Mouse (Mus musculus) liver, embryonic 15.5 days (tissue): ENCODE data around the gene Armh2. TPM values are rescaled to one million over a fixed set of nuclear protein-coding genes. Genes with fewer than 3 reads are reported as not detected.

Experiments used
- ATAC-seq: fragments of 200-750 bp; cut with Nextera tagmentation; 2 replicates; pipeline ENCODE4 v1.8.0; 2017; ENCODE audit warnings: moderate number of reproducible peaks, mild to moderate bottlenecking, moderate library complexity; ENCODE audit not compliant: insufficient read depth
- H3K27ac ChIP-seq: fragments of 300-500 bp; sonication (generic); replicated peaks from 2 replicates; pipeline ENCODE4 v1.5.1; 2015; ENCODE audit warnings: mild to moderate bottlenecking, inconsistent platforms
- H3K27me3 ChIP-seq: fragments of 300-500 bp; sonication (generic); 2 replicates; pipeline ENCODE4 v1.6.1; 2015; ENCODE audit warnings: mild to moderate bottlenecking, inconsistent platforms
- H3K36me3 ChIP-seq: fragments of 300-500 bp; sonication (generic); replicated peaks from 2 replicates; pipeline ENCODE4 v1.6.1; 2015; ENCODE audit warnings: moderate library complexity, mild to moderate bottlenecking, inconsistent platforms
- H3K4me1 ChIP-seq: fragments of 300-500 bp; sonication (generic); replicated peaks from 2 replicates; pipeline ENCODE4 v1.6.1; 2015; ENCODE audit warnings: inconsistent platforms
- H3K4me2 ChIP-seq: fragments of 300-500 bp; sonication (generic); 2 replicates; pipeline ENCODE4 v1.6.1; 2015; ENCODE audit warnings: moderate library complexity, mild to moderate bottlenecking, inconsistent platforms
- H3K4me3 ChIP-seq: fragments of 300-500 bp; sonication (generic); replicated peaks from 2 replicates; pipeline ENCODE4 v1.5.1; 2015; ENCODE audit warnings: mild to moderate bottlenecking, inconsistent platforms
- H3K9ac ChIP-seq: fragments of 300-500 bp; sonication (generic); 2 replicates; pipeline ENCODE4 v1.6.1; 2015; ENCODE audit warnings: moderate library complexity, mild to moderate bottlenecking, inconsistent platforms
- H3K9me3 ChIP-seq: fragments of 300-500 bp; sonication (generic); replicated peaks from 2 replicates; pipeline ENCODE4 v1.6.1; 2016; ENCODE audit warnings: inconsistent platforms
- WGBS: fragments of 180-500 bp; shearing (Covaris S2); methylation state at CpG from one replicate; pipeline ENCODE4 v1.1.7; 2015; ENCODE audit warnings: mixed read lengths; ENCODE audit not compliant: insufficient replicate concordance; 5-methylcytosine and 5-hydroxymethylcytosine counted together
- polyA plus RNA-seq: library from polyadenylated mRNA; unstranded; fragments of >200 nt; fragmentation: Nextera tagmentation; extraction: Ambion mirVana; gene quantifications from 2 replicates; pipeline ENCODE4 v1.2.1, GENCODE M21; 2015

Armh2 gene
- polyA plus RNA-seq, 1 experiment from 2014 or later: not detected

DNA sequence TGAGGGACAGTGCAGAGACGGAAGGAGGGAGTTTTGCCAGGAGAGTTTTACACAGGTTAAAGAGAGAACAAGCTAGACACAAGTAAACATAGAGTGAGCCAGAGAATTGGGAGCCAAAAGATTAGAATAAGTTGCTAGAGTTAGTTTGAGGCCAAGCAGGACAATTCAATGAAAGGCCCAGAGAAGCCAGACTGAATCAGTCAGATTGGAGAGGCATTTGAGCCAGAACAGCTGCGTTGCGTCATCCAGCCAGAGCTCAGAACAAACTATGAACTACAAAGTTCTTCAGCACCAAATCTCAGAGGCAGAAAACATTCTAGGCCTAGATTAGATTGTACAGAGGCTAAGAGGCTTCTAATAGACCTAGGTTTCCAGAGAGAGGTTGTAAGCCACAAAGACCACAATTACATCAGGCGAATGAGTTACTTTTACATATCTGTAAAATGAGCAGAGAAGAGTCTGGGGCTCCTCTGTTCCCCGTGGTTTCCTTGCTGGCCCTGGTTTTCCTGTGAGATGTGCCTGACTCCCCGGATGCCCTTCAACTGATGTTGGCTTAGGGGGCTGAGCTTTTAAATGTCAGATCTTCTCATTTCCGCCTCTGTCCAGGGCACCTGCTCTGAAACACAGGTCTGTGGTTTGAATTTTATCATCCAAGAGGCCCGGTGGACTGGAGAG is 37.8 kb downstream of the Armh2 start:
- no peak overlapping the region for H3K4me3 ChIP-seq
- H3K27me3 ChIP-seq: no peaks in the 10 kb centered on the region
- H3K4me1 ChIP-seq: no peaks in the 10 kb centered on the region
- ATAC-seq: no peak
- no peak overlapping the region for H3K9ac ChIP-seq
- H3K9me3 ChIP-seq: no peaks in the 10 kb centered on the region
- no peak overlapping the region for H3K4me2 ChIP-seq
- 41% methylated on average over 8 of the region's 8 CpGs for WGBS
- no peaks in the 10 kb centered on the region for H3K36me3 ChIP-seq
- H3K27ac ChIP-seq: no peak overlapping the region

- no peak overlapping the region for H3K27ac ChIP-seq
- no peak overlapping the region for H3K4me2 ChIP-seq
- no peaks in the 10 kb centered on the region for H3K9me3 ChIP-seq
- 51% methylated on average over 5 of the region's 5 CpGs for WGBS
- ATAC-seq: no peak
- no peaks in the 10 kb centered on the region for H3K36me3 ChIP-seq
- no peak overlapping the region for H3K9ac ChIP-seq
- no peaks in the 10 kb centered on the region for H3K4me1 ChIP-seq
- no peak overlapping the region for H3K4me3 ChIP-seq
- no peaks in the 10 kb centered on the region for H3K27me3 ChIP-seq
These were observed 40.9 kb downstream of the Armh2 start for GRCm38 (mm10) chr13:24781916-24782315.

- Histone ChIP-seq H3K4me3 (no peak overlapping the region), H3K9ac (no peak overlapping the region), H3K27me3 (no peaks in the 10 kb centered on the region), H3K9me3 (no peaks in the 10 kb centered on the region), H3K4me1 (no peaks in the 10 kb centered on the region), H3K27ac (no peak overlapping the region), H3K36me3 (no peaks in the 10 kb centered on the region), H3K4me2 (no peak overlapping the region)
- WGBS: 51% methylated on average over 11 of the region's 11 CpGs
- no peak for ATAC-seq
These were observed 45.0 kb downstream of the Armh2 start for GRCm38 (mm10) chr13:24786014-24786490.

- Histone ChIP-seq H3K27me3 (no peaks in the 10 kb centered on the region), H3K9ac (no peak overlapping the region), H3K4me3 (no peak overlapping the region), H3K4me2 (no peak overlapping the region), H3K27ac (no peak overlapping the region), H3K36me3 (no peaks in the 10 kb centered on the region), H3K9me3 (no peaks in the 10 kb centered on the region), H3K4me1 (no peaks in the 10 kb centered on the region; the same call in 1 of the 2 replicates)
- no peak for ATAC-seq
- 64% methylated on average over 5 of the region's 5 CpGs for WGBS
These were observed 46.4 kb downstream of the Armh2 start for GRCm38 (mm10) chr13:24787477-24787876.

DNA sequence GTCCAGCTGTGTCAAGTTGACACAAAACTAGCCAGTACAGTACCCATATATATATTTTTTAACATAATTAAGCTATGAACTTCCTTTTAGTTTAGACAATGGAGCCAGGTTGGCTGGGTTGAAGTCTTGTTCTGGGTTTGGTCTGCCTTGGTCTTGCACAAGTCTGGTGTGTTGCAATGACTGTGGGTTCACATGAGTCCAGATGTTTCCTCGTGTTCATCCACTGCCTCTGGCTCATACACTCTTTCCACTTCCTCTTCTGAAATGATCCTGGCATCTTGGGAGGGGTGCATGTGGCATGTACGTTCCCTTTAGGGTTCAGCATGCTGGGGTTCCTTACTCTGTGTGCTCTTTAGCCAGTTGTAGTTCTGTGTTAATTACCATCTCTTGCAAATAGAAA is 50.3 kb downstream of the Armh2 start:
- WGBS: 12% methylated on average over 2 of the region's 2 CpGs
- H3K27ac ChIP-seq: no peak overlapping the region
- H3K9ac ChIP-seq: no peak overlapping the region
- no peaks in the 10 kb centered on the region for H3K9me3 ChIP-seq
- H3K4me3 ChIP-seq: no peak overlapping the region
- no peaks in the 10 kb centered on the region for H3K36me3 ChIP-seq
- no peaks in the 10 kb centered on the region; the same call in 1 of the 2 replicates for H3K4me1 ChIP-seq
- 0 out of 2 replicates have a peak, but pooled peaks have one; percentile 22 for ATAC-seq
- H3K4me2 ChIP-seq: no peak overlapping the region
- H3K27me3 ChIP-seq: no peaks in the 10 kb centered on the region

- no peak overlapping the region for H3K4me2 ChIP-seq
- H3K4me1 ChIP-seq: no peaks in the 10 kb centered on the region; the same call in 1 of the 2 replicates
- no peak for ATAC-seq
- H3K9ac ChIP-seq: no peak overlapping the region
- no peak overlapping the region for H3K4me3 ChIP-seq
- H3K36me3 ChIP-seq: no peaks in the 10 kb centered on the region
- H3K27me3 ChIP-seq: no peaks in the 10 kb centered on the region
- peak overlapping the region; percentile 46; the same call in 1 of the 2 replicates for H3K27ac ChIP-seq
- WGBS: 65% methylated on average over 9 of the region's 9 CpGs
- H3K9me3 ChIP-seq: no peaks in the 10 kb centered on the region
These were observed 51.5 kb downstream of the Armh2 start for GRCm38 (mm10) chr13:24792411-24793045.

Other genes with a start within 250 kb of the Armh2 start
- 3.1 and 3.2 TPM in 2 replicates for gene Ripor2, start 159.0 kb upstream of the Armh2 start, polyA plus RNA-seq
- 95.4 and 113 TPM in 2 replicates for gene Gmnn, start 20.7 kb downstream of the Armh2 start, polyA plus RNA-seq
- gene BC005537, start 60.4 kb downstream of the Armh2 start, polyA plus RNA-seq: 8.3 and 11.3 TPM in 2 replicates
- gene Acot13, start 90.3 kb downstream of the Armh2 start, polyA plus RNA-seq: 50.0 and 55.1 TPM in 2 replicates
- gene Tdp2, start 90.4 kb downstream of the Armh2 start, polyA plus RNA-seq: 20.4 and 23.2 TPM in 2 replicates
- 0.13 and 0.15 TPM in 2 replicates for gene D130043K22Rik, start 103.9 kb downstream of the Armh2 start, polyA plus RNA-seq
- 3.5 and 4.0 TPM in 2 replicates for gene Aldh5a1, start 196.4 kb downstream of the Armh2 start, polyA plus RNA-seq
- gene Gpld1, start 201.9 kb downstream of the Armh2 start, polyA plus RNA-seq: 11.7 and 17.2 TPM in 2 replicates